Mouse (Mus musculus) embryonic facial prominence, embryonic 14.5 days (tissue): Measurements from ENCODE around the gene Uba3. TPM values are rescaled to one million over a fixed set of nuclear protein-coding genes. Genes with fewer than 3 reads are reported as not detected.

Experiments
- polyA plus RNA-seq: library from polyadenylated mRNA; unstranded; fragments of >200 nt; fragmentation: Nextera tagmentation; extraction: Ambion mirVana; gene quantifications from 2 replicates; pipeline ENCODE4 v1.2.1, GENCODE M21; 2014

The Uba3 gene
- polyA plus RNA-seq, 1 experiment from 2014 or later: 77.7 TPM

Other genes starting within 250 kb of the Uba3 start
- gene Fam19a4, start 145.2 kb downstream of the Uba3 start, polyA plus RNA-seq: 1.4 and 1.9 TPM in 2 replicates
- gene Eogt, start 56.5 kb downstream of the Uba3 start, polyA plus RNA-seq: 7.9 and 10.1 TPM in 2 replicates
- gene Tmf1, start 26.5 kb downstream of the Uba3 start, polyA plus RNA-seq: 36.4 and 37.7 TPM in 2 replicates
- gene Arl6ip5, start 5.0 kb upstream of the Uba3 start, polyA plus RNA-seq: 78.1 and 78.3 TPM in 2 replicates
- gene Lmod3, start 47.1 kb upstream of the Uba3 start, polyA plus RNA-seq: 17.1 and 21.6 TPM in 2 replicates